Mouse (Mus musculus): Measurements from ENCODE around the gene Crip1.
A peak's percentile ranks its signal among the peaks of the same experiment; 100 is the strongest.

GRCm38 (mm10) chr12:113187584-113188295, 41.6 kb downstream of the Crip1 start:
- TF ChIP-seq CTCF (IDR thresholded peaks at IDR 0.05; ENCODE audit: low read depth, low read length) (peak; percentile 77), POLR2A (IDR thresholded peaks at IDR 0.05; ENCODE audit: insufficient read depth, low read length) (no peak)
